Mouse (Mus musculus) forebrain, embryonic 13.5 days (tissue): Measurements from ENCODE around the gene Batf2. TPM values are rescaled to one million over a fixed set of nuclear protein-coding genes. Genes with fewer than 3 reads are reported as not detected.
"Not testable (repeated sequence)": the region's sequence is repeated elsewhere in the genome, so short reads cannot be mapped to it uniquely, and the experiment has no call there.

Experiments
- ATAC-seq: fragments of 200-750 bp; cut with Nextera tagmentation; 2 replicates; pipeline ENCODE4 v1.8.0; 2017
- H3K27ac ChIP-seq: fragments of 300-500 bp; sonication (generic); 2 replicates; pipeline ENCODE4 v1.5.1; 2015; ENCODE audit warnings: inconsistent platforms, mild to moderate bottlenecking, moderate library complexity
- H3K27me3 ChIP-seq: fragments of 300-500 bp; sonication (generic); 2 replicates; pipeline ENCODE4 v1.6.1; 2015; ENCODE audit warnings: mild to moderate bottlenecking, inconsistent platforms
- H3K36me3 ChIP-seq: fragments of 300-500 bp; sonication (generic); 2 replicates; pipeline ENCODE4 v1.6.1; 2015; ENCODE audit warnings: mild to moderate bottlenecking, inconsistent platforms; ENCODE audit not compliant: poor library complexity, severe bottlenecking
- H3K4me1 ChIP-seq: fragments of 300-500 bp; sonication (generic); 2 replicates; pipeline ENCODE4 v1.6.1; 2015; ENCODE audit warnings: inconsistent platforms
- H3K4me2 ChIP-seq: fragments of 300-500 bp; sonication (generic); 2 replicates; pipeline ENCODE4 v1.6.1; 2015; ENCODE audit warnings: inconsistent platforms, mild to moderate bottlenecking, moderate library complexity
- H3K4me3 ChIP-seq: fragments of 300-500 bp; sonication (generic); 2 replicates; pipeline ENCODE4 v1.5.1; 2015; ENCODE audit warnings: mild to moderate bottlenecking, inconsistent platforms
- H3K9ac ChIP-seq: fragments of 300-500 bp; sonication (generic); 2 replicates; pipeline ENCODE4 v1.6.1; 2015; ENCODE audit warnings: mild to moderate bottlenecking, inconsistent platforms
- H3K9me3 ChIP-seq: fragments of 300-500 bp; sonication (generic); replicated peaks from 2 replicates; pipeline ENCODE4 v1.6.1; 2016; ENCODE audit warnings: inconsistent platforms
- WGBS: fragments of 180-500 bp; shearing (Covaris S2); methylation state at CpG from one replicate; pipeline ENCODE4 v1.1.7; 2015; 5-methylcytosine and 5-hydroxymethylcytosine counted together
- polyA plus RNA-seq: library from polyadenylated mRNA; unstranded; fragments of >200 nt; fragmentation: Nextera tagmentation; extraction: Ambion mirVana; gene quantifications from 2 replicates; pipeline ENCODE4 v1.2.1, GENCODE M21; 2015

Batf2 gene
- polyA plus RNA-seq, 1 experiment from 2014 or later = not detected

DNA sequence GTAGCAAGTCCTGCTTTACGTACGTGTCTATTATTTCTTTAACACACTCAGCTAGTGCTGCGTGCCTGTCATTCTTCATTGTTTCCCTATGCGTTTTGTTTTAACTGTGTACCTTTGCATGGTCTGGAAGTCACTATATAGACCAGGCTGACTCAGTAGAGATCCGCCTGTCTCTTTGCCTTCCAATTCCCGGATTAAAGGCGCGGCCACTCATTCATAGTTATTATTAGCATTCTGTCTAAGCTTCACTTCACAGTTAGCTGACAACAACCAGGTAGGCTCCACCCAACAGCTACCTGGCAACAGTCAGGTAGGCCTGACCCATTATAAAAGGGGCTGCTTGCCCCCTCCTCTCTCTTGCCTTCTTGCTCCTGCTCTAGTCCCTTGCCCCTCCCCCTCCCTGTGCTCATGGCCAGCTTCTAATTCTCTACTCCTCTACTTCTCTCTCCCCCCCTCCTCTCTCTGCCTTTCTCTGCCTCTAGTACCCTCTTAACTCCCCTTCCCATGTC lies 22.1 kb upstream of the Batf2 start:
- peaks cover 35% of the 10 kb centered on the region for H3K4me1 ChIP-seq
- H3K36me3 ChIP-seq = peaks cover 35% of the 10 kb centered on the region
- no peaks in the 10 kb centered on the region for H3K27me3 ChIP-seq
- ATAC-seq = peak; percentile 55
- H3K9ac ChIP-seq = peak overlapping the region; percentile 90
- WGBS = 1% methylated on average over 8 of the region's 8 CpGs
- H3K4me2 ChIP-seq = peak overlapping the region; percentile 87
- no peaks in the 10 kb centered on the region for H3K9me3 ChIP-seq
- H3K4me3 ChIP-seq = peak overlapping the region; percentile 61
- peak overlapping the region; percentile 92 for H3K27ac ChIP-seq

DNA sequence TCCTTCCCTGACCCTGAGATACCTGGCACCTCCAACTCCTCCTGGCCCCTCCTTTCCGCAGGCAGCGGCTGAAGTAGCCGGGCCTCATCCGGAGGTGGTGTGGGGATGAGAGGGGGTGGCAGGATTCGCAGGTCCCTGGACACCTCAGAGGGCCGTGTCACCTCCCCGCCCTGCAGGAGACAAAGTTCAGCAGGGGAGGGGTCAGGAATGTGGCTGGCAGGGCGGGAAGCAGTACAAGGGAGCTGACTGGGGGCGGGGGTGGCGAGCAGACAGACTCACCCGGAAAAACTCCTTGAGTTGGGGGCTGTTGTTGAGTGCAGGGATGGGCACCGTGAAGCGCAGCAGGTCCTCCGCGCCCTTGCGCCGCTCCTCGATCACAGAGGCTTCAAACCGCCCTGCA lies 19.0 kb upstream of the Batf2 start:
- H3K36me3 ChIP-seq = 0 out of 2 replicates have a peak, but pooled peaks cover 7% of the 10 kb centered on the region
- ATAC-seq = no peak
- H3K4me3 ChIP-seq = no peak overlapping the region
- peaks cover 29% of the 10 kb centered on the region for H3K4me1 ChIP-seq
- 39% methylated on average over 19 of the region's 19 CpGs for WGBS
- H3K27me3 ChIP-seq = no peaks in the 10 kb centered on the region
- H3K9me3 ChIP-seq = no peaks in the 10 kb centered on the region
- H3K4me2 ChIP-seq = no peak overlapping the region
- no peak overlapping the region for H3K27ac ChIP-seq
- 0 out of 2 replicates have a peak overlapping the region, but pooled peaks have one; percentile 37 for H3K9ac ChIP-seq

DNA sequence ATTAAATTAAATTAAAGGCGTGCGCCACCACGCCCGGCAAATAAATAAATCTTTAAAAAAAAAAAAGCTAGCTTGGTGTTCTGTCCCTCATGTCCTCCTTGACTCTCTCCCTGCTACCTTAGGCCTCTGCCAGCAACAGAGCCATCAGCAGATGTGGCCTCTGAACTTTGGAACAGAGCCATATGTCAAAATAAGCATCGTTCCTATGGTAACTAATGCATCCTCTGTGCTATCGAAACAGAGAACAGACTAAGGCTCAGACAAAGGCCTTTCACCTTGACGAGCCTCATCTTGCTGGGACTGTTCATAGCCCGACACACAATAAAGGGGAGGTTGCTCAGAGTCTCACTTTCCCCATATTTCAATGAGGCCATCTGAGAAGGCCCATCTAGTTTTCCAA lies 17.5 kb upstream of the Batf2 start:
- ATAC-seq = no peak
- Histone ChIP-seq H3K9me3 (no peaks in the 10 kb centered on the region), H3K4me2 (no peak overlapping the region), H3K4me3 (no peak overlapping the region), H3K4me1 (peaks cover 21% of the 10 kb centered on the region), H3K9ac (no peak overlapping the region), H3K27ac (no peak overlapping the region), H3K27me3 (no peaks in the 10 kb centered on the region), H3K36me3 (0 out of 2 replicates have a peak, but pooled peaks cover 7% of the 10 kb centered on the region)
- WGBS = 67% methylated on average over 8 of the region's 8 CpGs

DNA sequence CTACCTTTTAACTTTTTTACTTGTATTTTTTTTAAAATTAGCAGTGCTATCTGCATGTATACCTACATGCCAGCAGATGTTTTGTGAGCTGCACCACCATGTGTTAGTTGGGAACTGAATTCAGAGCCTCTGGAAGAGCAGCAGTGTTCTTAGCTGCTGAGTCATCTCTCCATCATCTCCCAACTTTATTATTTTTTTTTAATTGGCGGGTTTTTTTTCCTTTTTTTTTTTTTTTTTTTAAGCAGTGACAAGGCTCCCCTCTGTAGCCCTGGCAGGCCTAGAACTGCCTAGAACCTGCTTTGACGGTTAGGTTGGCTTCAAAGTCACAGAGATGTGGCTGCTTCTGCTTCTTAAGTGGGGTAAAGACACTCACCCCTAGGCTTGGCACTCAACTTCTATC lies 15.9 kb upstream of the Batf2 start:
- Histone ChIP-seq H3K4me3 (no peak overlapping the region), H3K9ac (no peak overlapping the region), H3K36me3 (0 out of 2 replicates have a peak, but pooled peaks cover 7% of the 10 kb centered on the region), H3K27me3 (no peaks in the 10 kb centered on the region), H3K4me2 (no peak overlapping the region), H3K27ac (no peak overlapping the region), H3K4me1 (peaks cover 12% of the 10 kb centered on the region), H3K9me3 (no peaks in the 10 kb centered on the region)
- no peak for ATAC-seq
- 71% methylated on average over 2 of the region's 2 CpGs for WGBS

DNA sequence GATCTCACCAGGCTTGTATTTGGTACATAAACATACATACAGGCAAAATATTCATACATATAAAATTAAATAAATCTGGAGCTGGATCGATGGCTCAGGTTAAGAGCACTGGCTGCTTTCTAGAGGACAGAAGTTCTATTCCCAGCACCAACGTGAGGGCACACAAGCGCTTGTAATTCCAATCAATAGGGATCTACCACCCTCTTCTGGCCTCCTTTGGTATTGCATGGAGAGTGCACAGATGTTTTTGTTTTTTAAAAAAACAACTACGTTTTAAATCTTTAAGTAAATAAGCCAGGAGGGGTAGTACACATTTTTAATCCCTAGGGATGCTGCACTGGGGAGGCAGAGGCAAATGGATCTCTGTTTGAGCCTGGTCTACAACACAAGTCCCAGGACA lies 14.5 kb upstream of the Batf2 start:
- 21% methylated on average over 4 of the region's 4 CpGs for WGBS
- Histone ChIP-seq H3K4me3 (no peak overlapping the region), H3K27me3 (no peaks in the 10 kb centered on the region), H3K36me3 (no peaks in the 10 kb centered on the region), H3K27ac (no peak overlapping the region), H3K4me1 (peaks cover 11% of the 10 kb centered on the region; the same call in 1 of the 2 replicates), H3K9me3 (no peaks in the 10 kb centered on the region), H3K9ac (no peak overlapping the region), H3K4me2 (no peak overlapping the region)
- no peak for ATAC-seq

- no peak for ATAC-seq
- Histone ChIP-seq H3K27me3 (no peaks in the 10 kb centered on the region), H3K27ac (no peak overlapping the region), H3K4me2 (peak overlapping the region; percentile 70), H3K36me3 (no peaks in the 10 kb centered on the region), H3K9me3 (no peaks in the 10 kb centered on the region), H3K4me3 (peak overlapping the region; percentile 55), H3K9ac (peak overlapping the region; percentile 75; the same call in 1 of the 2 replicates), H3K4me1 (peaks cover 11% of the 10 kb centered on the region; the same call in 1 of the 2 replicates)
- 75% methylated on average over 10 of the region's 10 CpGs for WGBS
These were observed 13.8 kb upstream of the Batf2 start for GRCm38 (mm10) chr19:6126789-6127580.

DNA sequence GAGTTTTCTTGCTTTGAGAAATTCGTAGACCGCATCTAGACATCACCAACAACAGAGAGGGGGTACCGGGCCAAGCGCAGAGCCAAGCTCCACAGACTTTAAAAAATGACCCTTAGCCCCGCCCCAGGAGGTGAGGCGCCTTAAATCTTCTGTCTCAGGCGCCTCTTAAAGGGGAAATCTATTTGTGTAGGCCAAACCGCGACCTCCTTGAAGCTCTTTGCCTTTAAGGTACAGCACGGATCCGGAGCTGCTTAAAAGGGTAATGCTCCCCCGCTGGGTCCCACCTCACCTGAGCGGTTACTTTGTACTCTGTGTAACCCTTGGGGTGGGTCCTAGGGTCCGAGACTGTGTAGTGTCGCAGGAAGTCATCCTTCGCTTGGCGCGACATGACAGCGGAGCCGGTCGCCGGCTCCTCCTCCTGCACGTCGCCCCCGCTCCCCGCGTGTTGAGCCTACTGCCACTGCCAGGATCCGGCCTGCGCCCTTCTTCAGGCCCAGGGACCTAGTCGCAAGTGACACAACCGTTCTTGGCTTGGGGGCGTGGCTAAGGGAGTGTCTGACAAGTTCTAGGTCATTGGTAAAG lies 12.9 kb upstream of the Batf2 start, which contains the start of gene Snx15:
Gene Snx15, minus strand, starts transcription at position 545 of the 582 bp plus-strand sequence.
- H3K4me3 ChIP-seq = peak within 1 kb of the TSS; percentile 55

DNA sequence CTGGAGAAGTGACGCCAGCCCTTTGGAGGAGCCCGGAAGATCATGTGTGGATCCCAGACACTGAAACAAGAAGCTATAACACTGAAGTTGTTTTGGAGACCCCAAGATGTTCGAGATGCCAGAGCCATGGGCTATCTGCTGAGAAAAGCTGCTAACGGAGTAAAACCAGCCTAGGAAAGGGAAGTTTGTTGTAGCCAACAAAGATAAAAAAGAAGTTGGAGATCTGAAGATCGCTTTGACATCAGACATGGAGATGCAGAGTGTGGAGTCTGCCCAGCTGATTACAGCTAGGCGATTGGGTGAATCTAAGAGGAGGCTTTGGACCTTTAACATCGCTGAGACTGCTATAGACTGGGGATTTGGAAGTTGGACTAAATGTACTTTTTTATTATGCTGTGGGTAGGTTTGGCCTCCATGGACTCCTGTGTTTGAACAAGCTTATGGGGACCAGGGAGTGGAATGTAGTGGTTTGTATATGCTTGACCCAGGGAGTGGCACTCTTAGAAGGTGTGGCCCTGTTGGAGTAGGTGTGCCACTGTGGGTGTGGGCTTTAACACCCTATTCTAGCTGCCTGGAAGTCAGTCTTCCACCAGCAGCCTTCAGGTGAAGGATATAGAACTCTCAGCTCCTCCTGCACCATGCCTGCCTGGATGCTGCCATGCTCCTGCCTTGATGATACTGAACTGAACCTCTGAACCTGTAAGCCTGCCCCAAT lies 10.2 kb upstream of the Batf2 start:
- 84% methylated on average over 7 of the region's 7 CpGs for WGBS
- peaks cover 28% of the 10 kb centered on the region for H3K36me3 ChIP-seq
- H3K27ac ChIP-seq, ATAC-seq, H3K9ac ChIP-seq, H3K4me3 ChIP-seq, H3K9me3 ChIP-seq, H3K4me1 ChIP-seq, H3K27me3 ChIP-seq, H3K4me2 ChIP-seq: not testable (repeated sequence)

More for the DNA sequence above, 12.9 kb upstream of the Batf2 start, which contains the start of gene Snx15:
- ATAC-seq = peak; percentile 94
- no peaks in the 10 kb centered on the region for H3K27me3 ChIP-seq
- H3K4me1 ChIP-seq = peaks cover 11% of the 10 kb centered on the region; the same call in 1 of the 2 replicates
- peaks cover 5% of the 10 kb centered on the region; the same call in 1 of the 2 replicates for H3K36me3 ChIP-seq
- H3K27ac ChIP-seq = peak within 1 kb of the TSS; percentile 84
- H3K4me2 ChIP-seq = peak within 1 kb of the TSS; percentile 70
- WGBS = under 1% methylated on average over 32 of the region's 32 CpGs
- H3K9ac ChIP-seq = peak within 1 kb of the TSS; percentile 75
- H3K9me3 ChIP-seq = no peaks in the 10 kb centered on the region

- WGBS = 86% methylated on average over 7 of the region's 7 CpGs
- ATAC-seq = no peak
- peaks cover 46% of the 10 kb centered on the region for H3K36me3 ChIP-seq
- H3K9ac ChIP-seq = no peak overlapping the region
- H3K27me3 ChIP-seq = no peaks in the 10 kb centered on the region
- H3K4me1 ChIP-seq = peaks cover 4% of the 10 kb centered on the region; the same call in 1 of the 2 replicates
- H3K27ac ChIP-seq = no peak overlapping the region
- no peaks in the 10 kb centered on the region for H3K9me3 ChIP-seq
- H3K4me3 ChIP-seq = no peak overlapping the region
- no peak overlapping the region for H3K4me2 ChIP-seq
These were observed 8.5 kb upstream of the Batf2 start for GRCm38 (mm10) chr19:6132171-6132827.

DNA sequence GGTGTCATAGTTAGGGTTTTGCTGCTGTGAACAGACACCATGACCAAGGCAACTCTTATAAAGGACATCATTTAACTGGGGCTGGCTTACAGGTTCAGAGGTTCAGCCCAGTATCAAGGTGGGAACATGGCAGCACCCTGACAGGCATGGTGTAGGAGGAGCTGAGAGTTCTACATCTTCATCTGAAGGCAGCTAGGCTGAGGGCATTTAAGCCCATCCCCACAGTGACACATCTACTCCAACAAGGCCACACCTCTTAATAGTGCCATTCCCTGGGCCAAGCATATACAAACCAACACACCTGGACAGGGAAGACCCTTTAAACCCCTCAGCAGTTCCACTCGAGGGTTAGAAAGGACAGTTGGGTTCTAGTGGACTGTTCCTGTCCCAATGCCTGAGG lies 7.6 kb upstream of the Batf2 start:
- 50% methylated on average over 1 of the region's 1 CpGs for WGBS

DNA sequence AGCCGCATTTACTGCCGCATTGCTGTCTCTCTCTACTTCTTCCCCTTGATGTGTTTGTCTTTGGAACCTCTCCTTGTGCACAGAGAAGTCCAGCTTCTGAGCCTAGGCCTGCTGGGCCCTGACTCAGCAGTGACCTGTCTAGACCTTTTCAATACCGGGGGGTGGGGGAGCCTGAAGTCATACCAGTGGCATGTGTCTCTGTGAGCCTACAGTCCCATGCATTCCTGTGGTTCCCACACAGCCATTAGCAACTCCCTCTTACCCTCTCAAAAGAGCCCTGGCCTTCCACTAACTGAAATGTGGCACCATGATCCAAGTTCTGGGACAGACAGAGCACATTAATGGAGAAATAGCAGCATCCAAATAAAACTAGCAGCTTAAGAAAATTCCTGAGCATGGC lies 4.4 kb upstream of the Batf2 start:
- Histone ChIP-seq H3K27ac (no peak overlapping the region), H3K4me1 (peaks cover 14% of the 10 kb centered on the region), H3K4me2 (no peak overlapping the region), H3K36me3 (peaks cover 51% of the 10 kb centered on the region), H3K9ac (no peak overlapping the region), H3K4me3 (no peak overlapping the region), H3K27me3 (no peaks in the 10 kb centered on the region), H3K9me3 (no peaks in the 10 kb centered on the region)
- no peak for ATAC-seq
- 92% methylated on average over 3 of the region's 3 CpGs for WGBS

More for the DNA sequence above, 7.6 kb upstream of the Batf2 start:
- H3K27ac ChIP-seq, H3K9ac ChIP-seq, H3K4me1 ChIP-seq, ATAC-seq, H3K4me3 ChIP-seq, H3K9me3 ChIP-seq, H3K27me3 ChIP-seq, H3K4me2 ChIP-seq: not testable (repeated sequence)
- peaks cover 51% of the 10 kb centered on the region for H3K36me3 ChIP-seq
